Mouse (Mus musculus) hindbrain, embryonic 15.5 days (tissue): ENCODE measurements around the gene Prr5l. TPM values are rescaled to one million over a fixed set of nuclear protein-coding genes. Genes with fewer than 3 reads are reported as not detected.
"Not testable (repeated sequence)": the region's sequence is repeated elsewhere in the genome, so short reads cannot be mapped to it uniquely, and the experiment has no call there.

Source experiments
- ATAC-seq: fragments of 200-750 bp; cut with Nextera tagmentation; 2 replicates; pipeline ENCODE4 v1.8.0; 2017; ENCODE audit warnings: low read depth, moderate number of reproducible peaks, moderate TSS enrichment; ENCODE audit not compliant: low FRiP score
- H3K27ac ChIP-seq: fragments of 300-500 bp; sonication (generic); replicated peaks from 2 replicates; pipeline ENCODE4 v1.5.1; 2015; ENCODE audit warnings: mild to moderate bottlenecking, inconsistent platforms
- H3K27me3 ChIP-seq: fragments of 300-500 bp; sonication (generic); 2 replicates; pipeline ENCODE4 v1.6.1; 2015; ENCODE audit warnings: control low read depth, inconsistent platforms
- H3K36me3 ChIP-seq: fragments of 300-500 bp; sonication (generic); 2 replicates; pipeline ENCODE4 v1.6.1; 2015; ENCODE audit warnings: control low read depth, inconsistent platforms
- H3K4me1 ChIP-seq: fragments of 300-500 bp; sonication (generic); replicated peaks from 2 replicates; pipeline ENCODE4 v1.6.1; 2015; ENCODE audit warnings: control low read depth, inconsistent platforms
- H3K4me2 ChIP-seq: fragments of 300-500 bp; sonication (generic); 2 replicates; pipeline ENCODE4 v1.6.1; 2015; ENCODE audit warnings: moderate library complexity, mild to moderate bottlenecking, inconsistent platforms
- H3K4me3 ChIP-seq: fragments of 300-500 bp; sonication (generic); 2 replicates; pipeline ENCODE4 v1.5.1; 2015; ENCODE audit warnings: mild to moderate bottlenecking, inconsistent platforms
- H3K9ac ChIP-seq: fragments of 300-500 bp; sonication (generic); 2 replicates; pipeline ENCODE4 v1.6.1; 2015; ENCODE audit warnings: inconsistent platforms
- H3K9me3 ChIP-seq: fragments of 300-500 bp; sonication (generic); 2 replicates; pipeline ENCODE4 v1.6.1; 2016; ENCODE audit warnings: control low read depth, inconsistent platforms
- WGBS: fragments of 180-500 bp; shearing (Covaris S2); methylation state at CpG from one replicate; pipeline ENCODE4 v1.1.7; 2015; 5-methylcytosine and 5-hydroxymethylcytosine counted together
- polyA plus RNA-seq: library from polyadenylated mRNA; unstranded; fragments of >200 nt; fragmentation: Nextera tagmentation; extraction: Ambion mirVana; gene quantifications from 2 replicates; pipeline ENCODE4 v1.2.1, GENCODE M21; 2015

Prr5l gene
- polyA plus RNA-seq, 1 experiment from 2014 or later: 5.9 TPM

DNA sequence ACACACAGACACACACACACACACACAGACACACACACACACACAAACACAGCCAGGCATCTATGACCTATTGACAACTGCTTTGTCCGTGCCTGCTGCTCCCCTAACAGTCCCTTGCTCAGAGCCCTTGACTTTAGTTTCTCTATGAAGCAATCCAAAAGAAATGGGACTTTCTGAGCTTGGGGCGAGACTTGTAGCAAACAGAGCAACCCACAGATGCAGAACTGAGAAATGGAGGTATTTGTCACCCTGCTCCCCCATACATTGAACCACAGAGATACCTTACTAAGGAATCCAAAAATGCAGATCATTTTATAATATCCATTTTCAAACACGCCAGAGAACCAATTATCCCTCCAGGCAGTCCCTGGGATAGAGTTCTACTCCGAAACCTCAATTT is 128.4 kb downstream of the Prr5l start:
- Histone ChIP-seq H3K4me1 (peaks cover 10% of the 10 kb centered on the region), H3K36me3 (no peaks in the 10 kb centered on the region), H3K4me2 (no peak overlapping the region), H3K9ac (no peak overlapping the region), H3K4me3 (no peak overlapping the region), H3K27me3 (no peaks in the 10 kb centered on the region), H3K27ac (no peak overlapping the region), H3K9me3 (no peaks in the 10 kb centered on the region)
- ATAC-seq: no peak
- WGBS: 58% methylated on average over 4 of the region's 4 CpGs

DNA sequence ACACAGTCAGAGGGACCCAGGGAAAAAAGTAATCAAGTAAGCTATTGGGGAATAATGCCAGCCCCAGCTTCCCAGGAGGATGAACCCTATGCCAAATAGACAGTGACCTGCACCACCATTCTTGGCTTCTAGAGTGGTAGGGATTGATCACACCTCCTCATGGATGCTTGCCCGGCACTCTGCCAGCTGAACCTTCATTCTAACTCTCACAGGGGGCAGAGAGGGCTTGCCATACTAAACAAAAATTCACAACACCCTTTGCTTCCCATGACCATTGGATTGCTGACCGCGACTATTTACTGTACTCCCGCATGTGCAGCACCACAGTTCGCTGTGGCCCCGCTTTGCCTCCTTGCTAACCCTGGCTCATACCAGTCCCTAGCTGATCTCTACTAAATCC is 129.8 kb downstream of the Prr5l start:
- Histone ChIP-seq H3K4me1 (peaks cover 10% of the 10 kb centered on the region), H3K27me3 (no peaks in the 10 kb centered on the region), H3K4me2 (no peak overlapping the region), H3K9ac (no peak overlapping the region), H3K4me3 (no peak overlapping the region), H3K27ac (no peak overlapping the region), H3K36me3 (no peaks in the 10 kb centered on the region), H3K9me3 (no peaks in the 10 kb centered on the region)
- 91% methylated on average over 6 of the region's 6 CpGs for WGBS
- ATAC-seq: no peak

DNA sequence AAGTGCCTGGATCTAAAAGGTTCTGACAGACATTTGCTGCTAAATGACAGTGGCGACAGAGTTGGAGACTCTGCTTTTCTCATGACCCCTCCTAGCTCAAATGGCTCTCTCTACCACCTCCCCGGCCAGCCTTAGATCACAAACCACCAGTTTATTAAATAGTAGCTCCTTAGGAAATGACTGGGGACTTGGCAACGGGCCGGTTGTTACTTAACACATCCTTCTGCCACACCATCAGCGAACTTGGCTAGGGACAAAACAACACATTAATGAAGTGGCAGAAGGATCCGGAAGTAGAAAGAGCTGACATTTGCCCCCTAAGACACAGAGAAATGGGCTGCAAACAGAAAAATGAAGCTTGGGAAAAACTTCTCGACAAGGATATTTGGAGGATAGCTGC is 130.4 kb downstream of the Prr5l start:
- no peak for ATAC-seq
- H3K27me3 ChIP-seq: no peaks in the 10 kb centered on the region
- peaks cover 10% of the 10 kb centered on the region for H3K4me1 ChIP-seq
- WGBS: 78% methylated on average over 7 of the region's 7 CpGs
- no peak overlapping the region for H3K4me2 ChIP-seq
- H3K9ac ChIP-seq: no peak overlapping the region
- H3K4me3 ChIP-seq: no peak overlapping the region
- no peak overlapping the region for H3K27ac ChIP-seq
- H3K36me3 ChIP-seq: no peaks in the 10 kb centered on the region
- no peaks in the 10 kb centered on the region for H3K9me3 ChIP-seq

DNA sequence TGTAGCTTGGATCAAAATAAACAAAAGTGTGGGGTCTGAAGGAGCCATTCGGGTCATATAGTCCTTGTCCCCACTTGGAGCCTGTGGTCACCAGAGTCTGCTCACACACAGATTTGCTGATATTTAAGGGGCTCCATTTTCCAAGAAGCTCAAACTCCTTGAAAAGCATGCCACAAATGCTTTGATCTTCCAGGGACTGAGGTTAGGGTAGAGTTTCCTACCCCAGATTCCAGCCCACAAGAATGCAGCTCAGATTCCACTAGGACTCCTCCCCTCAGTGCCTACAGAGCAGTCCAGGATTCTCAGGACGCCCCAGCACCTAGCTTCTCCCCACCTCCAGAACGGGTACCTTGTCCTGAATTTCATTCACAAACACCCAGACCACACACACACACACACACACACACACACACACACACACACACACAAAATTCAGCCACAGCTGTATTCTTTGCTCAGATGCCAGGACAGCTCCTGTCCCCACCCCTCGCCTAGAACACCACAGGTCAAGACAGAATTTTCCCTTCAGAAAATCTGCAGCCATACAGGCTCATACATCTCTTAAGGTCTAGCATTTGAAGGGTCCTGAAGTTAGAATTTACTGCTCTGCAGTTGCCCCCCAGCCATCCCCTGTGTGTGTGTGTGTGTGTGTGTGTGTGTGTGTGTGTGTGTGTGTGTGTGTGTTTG is 131.4 kb downstream of the Prr5l start:
- no peak for ATAC-seq
- H3K27me3 ChIP-seq: no peaks in the 10 kb centered on the region
- H3K27ac ChIP-seq: no peak overlapping the region

DNA sequence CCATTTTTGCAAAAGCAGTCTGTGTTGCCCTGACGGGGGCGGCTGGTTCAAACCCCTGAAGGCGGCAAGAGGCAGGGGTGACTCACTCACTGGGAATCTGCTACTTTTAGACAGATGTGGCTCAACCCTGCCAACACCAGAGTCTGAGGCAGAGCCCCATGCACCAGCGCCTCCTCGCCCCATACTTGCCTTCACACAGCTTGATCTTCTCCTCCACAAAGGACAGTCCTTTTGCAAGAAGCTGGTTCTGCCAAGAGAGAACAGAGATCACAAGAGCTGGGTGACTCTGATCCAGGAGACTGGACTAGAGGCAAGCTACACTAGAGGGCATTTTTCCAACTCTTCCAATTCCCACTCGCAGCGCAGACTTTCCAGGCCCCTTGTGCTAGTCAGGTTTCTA is 136.3 kb downstream of the Prr5l start:
- 92% methylated on average over 7 of the region's 7 CpGs for WGBS
- Histone ChIP-seq H3K36me3 (no peaks in the 10 kb centered on the region), H3K4me2 (no peak overlapping the region), H3K9me3 (no peaks in the 10 kb centered on the region), H3K9ac (no peak overlapping the region), H3K27ac (no peak overlapping the region), H3K4me3 (no peak overlapping the region), H3K4me1 (no peaks in the 10 kb centered on the region), H3K27me3 (no peaks in the 10 kb centered on the region)
- ATAC-seq: no peak

More for the DNA sequence above, 131.4 kb downstream of the Prr5l start:
- no peaks in the 10 kb centered on the region for H3K9me3 ChIP-seq
- H3K4me1 ChIP-seq: peaks cover 10% of the 10 kb centered on the region
- H3K9ac ChIP-seq: no peak overlapping the region
- no peaks in the 10 kb centered on the region for H3K36me3 ChIP-seq
- 59% methylated on average over 4 of the region's 4 CpGs for WGBS
- no peak overlapping the region for H3K4me3 ChIP-seq
- no peak overlapping the region for H3K4me2 ChIP-seq

DNA sequence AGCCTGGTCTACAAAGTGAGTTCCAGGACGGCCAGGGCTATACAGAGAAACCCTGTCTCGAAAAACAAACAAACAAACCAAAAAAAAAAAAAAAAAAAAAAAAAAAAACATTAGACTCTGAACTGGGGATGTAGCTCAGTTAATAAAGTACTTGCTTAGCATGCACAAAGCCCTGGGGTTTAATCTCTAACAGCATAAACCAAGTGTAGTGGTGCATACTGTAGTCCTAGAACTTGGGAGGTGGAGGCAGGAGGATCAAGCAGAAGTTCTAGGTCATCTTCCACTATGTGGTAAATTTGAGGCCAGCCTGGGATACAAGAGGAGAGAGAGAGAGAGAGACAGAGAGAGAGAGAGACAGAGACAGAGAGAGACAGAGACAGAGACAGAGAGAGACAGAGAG is 137.2 kb downstream of the Prr5l start:
- H3K36me3 ChIP-seq, H3K27ac ChIP-seq, H3K4me2 ChIP-seq, H3K4me3 ChIP-seq, H3K9me3 ChIP-seq, H3K9ac ChIP-seq, H3K27me3 ChIP-seq, H3K4me1 ChIP-seq, ATAC-seq: not testable (repeated sequence)
- 90% methylated on average over 2 of the region's 2 CpGs for WGBS

DNA sequence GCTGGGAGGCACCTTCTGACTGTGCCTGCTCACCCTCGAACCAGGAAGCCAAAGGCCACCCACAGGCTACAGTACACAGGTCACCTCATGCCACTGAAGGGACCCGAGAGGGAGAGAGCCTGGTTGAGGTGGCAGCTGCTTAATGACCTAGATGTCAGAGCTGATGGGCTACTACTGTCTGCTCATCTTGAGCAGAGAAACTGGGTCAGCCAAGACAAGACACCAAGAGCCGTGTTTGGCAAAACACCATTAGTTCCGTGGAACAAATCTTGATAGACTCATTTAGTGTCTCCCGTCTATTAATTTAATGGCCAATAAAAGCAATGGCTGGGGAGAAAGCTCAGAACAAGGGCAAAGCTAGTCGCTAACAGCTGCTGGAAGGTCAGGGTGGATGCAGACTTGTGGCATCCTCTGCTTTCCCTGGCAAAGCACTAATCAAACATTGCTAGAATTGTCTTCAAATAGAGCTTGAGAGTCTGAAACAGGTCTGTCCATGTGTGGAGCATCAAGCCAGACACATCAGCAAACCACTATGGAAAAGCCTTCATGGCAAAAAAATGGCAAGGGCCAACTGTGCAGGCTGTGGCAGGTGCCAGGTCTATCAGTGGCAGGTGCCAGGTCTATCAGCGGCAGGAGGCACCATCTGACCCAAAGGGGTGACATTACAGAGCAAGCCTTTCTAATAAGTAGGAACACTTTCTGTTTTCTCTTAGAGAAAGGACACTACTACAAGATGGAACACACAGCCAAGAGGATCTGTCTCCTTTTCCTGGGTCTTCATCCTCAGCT is 140.6 kb downstream of the Prr5l start:
- Histone ChIP-seq H3K9ac (no peak overlapping the region), H3K9me3 (no peaks in the 10 kb centered on the region), H3K27ac (no peak overlapping the region), H3K27me3 (no peaks in the 10 kb centered on the region), H3K4me1 (no peaks in the 10 kb centered on the region), H3K36me3 (no peaks in the 10 kb centered on the region), H3K4me3 (no peak overlapping the region), H3K4me2 (no peak overlapping the region)
- ATAC-seq: no peak; the same call in 1 of the 2 replicates
- 73% methylated on average over 7 of the region's 7 CpGs for WGBS

DNA sequence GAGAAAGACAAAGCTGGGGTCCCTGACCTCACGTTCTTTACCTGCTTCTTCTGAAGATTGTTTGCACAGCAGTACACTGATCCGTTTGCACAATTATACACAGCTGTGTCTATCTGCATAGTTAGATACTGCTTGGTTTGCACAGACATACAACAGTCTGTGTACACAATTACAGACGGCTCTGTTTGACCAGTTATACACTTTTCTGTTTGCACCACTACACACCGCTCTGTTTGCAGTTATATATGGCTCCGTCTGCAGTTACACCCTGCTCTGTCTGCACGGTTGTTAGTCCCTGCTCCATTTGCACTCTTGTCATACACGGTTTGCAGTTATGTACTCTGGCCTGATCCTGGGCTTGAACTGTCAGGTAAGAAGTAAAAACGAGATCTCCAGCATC is 141.2 kb downstream of the Prr5l start:
- Histone ChIP-seq H3K4me3 (no peak overlapping the region), H3K4me1 (no peaks in the 10 kb centered on the region), H3K36me3 (no peaks in the 10 kb centered on the region), H3K9ac (no peak overlapping the region), H3K27me3 (no peaks in the 10 kb centered on the region), H3K9me3 (no peaks in the 10 kb centered on the region), H3K4me2 (no peak overlapping the region), H3K27ac (no peak overlapping the region)
- no peak for ATAC-seq
- WGBS: 79% methylated on average over 8 of the region's 8 CpGs

DNA sequence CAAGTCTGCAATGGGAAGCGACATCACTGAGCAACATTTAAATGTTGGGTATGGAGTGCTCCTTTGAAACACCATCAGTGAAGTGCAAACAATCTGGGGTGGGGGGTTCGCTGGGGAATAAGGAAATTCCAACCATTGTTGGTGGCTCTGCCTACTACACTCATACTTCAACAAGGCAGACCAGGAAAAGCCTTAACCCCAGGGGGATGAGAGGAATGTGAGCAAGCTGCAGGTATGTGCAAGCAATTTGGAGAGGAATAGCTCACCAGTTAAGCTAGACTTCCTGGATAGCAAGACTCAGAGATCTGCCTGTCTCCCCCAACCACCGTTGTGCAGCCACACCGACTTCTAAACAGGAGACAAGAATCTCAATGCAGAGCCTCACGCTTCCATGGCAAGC is 142.9 kb downstream of the Prr5l start:
- Histone ChIP-seq H3K9ac (no peak overlapping the region), H3K27ac (no peak overlapping the region), H3K4me3 (no peak overlapping the region), H3K27me3 (no peaks in the 10 kb centered on the region), H3K9me3 (no peaks in the 10 kb centered on the region), H3K36me3 (no peaks in the 10 kb centered on the region), H3K4me1 (no peaks in the 10 kb centered on the region), H3K4me2 (no peak overlapping the region)
- no peak for ATAC-seq
- 86% methylated on average over 5 of the region's 5 CpGs for WGBS

DNA sequence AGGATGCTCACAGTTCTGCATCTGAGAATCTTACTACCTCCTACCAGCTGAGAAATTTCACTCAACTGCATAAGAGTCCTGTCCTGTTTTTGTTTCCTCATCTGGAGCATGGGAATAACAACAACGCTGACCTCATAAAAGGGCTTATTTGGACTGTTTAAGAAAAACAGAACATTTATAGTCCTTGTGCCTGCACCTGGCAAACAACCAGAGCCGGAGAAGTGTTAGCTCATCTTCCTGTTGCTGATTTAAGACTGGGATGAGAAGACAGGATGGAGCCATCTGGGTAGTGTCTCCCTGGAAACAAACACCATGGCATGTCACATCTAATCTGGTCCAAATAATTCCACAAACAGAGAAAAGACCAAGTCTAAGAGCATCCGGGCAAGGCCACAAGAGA is 149.3 kb downstream of the Prr5l start:
- no peak overlapping the region for H3K27ac ChIP-seq

DNA sequence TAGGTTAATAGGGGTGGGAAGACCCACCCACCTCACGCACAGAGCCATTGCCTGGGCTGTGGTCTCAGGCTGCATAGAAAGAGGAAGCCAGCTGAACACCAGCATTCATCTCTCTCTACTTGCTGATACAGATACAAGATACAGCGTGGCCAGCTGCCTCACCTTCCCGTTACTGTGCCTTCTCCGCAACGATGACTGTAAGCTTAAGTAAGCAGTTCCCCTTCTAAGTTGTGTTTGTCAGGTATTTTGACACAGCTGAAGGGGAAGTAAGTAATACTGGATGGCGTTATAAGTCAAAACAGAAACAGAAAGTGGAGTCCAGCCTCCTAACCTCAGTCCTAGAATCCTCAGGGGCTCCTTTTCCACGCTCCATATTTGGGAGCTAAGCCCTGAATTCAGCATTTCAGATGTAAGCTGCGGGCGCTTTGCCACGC is 150.0 kb downstream of the Prr5l start:
- 95% methylated on average over 10 of the region's 10 CpGs for WGBS

More for the DNA sequence above, 149.3 kb downstream of the Prr5l start:
- no peaks in the 10 kb centered on the region for H3K27me3 ChIP-seq
- no peak overlapping the region for H3K4me2 ChIP-seq
- ATAC-seq: no peak
- 89% methylated on average over 3 of the region's 3 CpGs for WGBS
- no peaks in the 10 kb centered on the region for H3K36me3 ChIP-seq
- H3K9me3 ChIP-seq: no peaks in the 10 kb centered on the region
- no peak overlapping the region for H3K9ac ChIP-seq
- no peak overlapping the region for H3K4me3 ChIP-seq
- H3K4me1 ChIP-seq: peaks cover 4% of the 10 kb centered on the region

DNA sequence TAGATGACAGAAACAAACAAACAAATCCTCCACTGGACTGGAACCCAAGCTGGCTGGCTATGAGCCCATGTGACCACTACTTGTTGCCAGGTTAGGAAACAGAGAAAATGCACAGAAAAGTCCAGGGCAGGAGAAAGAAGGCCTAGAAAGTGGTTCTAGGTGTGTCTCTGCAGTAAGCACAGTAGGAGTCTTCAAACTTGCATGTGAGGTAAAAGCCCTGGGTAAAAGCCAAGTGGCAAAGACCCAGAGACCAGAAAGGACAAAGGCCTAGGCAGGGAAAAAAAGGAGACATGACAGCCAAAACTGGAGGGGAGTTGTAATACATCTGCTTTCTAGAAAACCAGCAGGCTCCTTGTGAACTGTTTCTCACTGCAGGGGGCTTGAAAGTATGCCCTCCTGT is 151.9 kb downstream of the Prr5l start:
- Histone ChIP-seq H3K27me3 (no peaks in the 10 kb centered on the region), H3K9ac (no peak overlapping the region), H3K4me3 (no peak overlapping the region), H3K36me3 (no peaks in the 10 kb centered on the region), H3K4me1 (peaks cover 4% of the 10 kb centered on the region), H3K9me3 (no peaks in the 10 kb centered on the region), H3K27ac (no peak overlapping the region), H3K4me2 (no peak overlapping the region)
- ATAC-seq: no peak

More for the DNA sequence above, 150.0 kb downstream of the Prr5l start:
- no peak overlapping the region for H3K4me2 ChIP-seq
- no peak overlapping the region for H3K27ac ChIP-seq
- no peak overlapping the region for H3K9ac ChIP-seq
- H3K36me3 ChIP-seq: no peaks in the 10 kb centered on the region
- no peak for ATAC-seq
- peaks cover 4% of the 10 kb centered on the region for H3K4me1 ChIP-seq
- no peaks in the 10 kb centered on the region for H3K27me3 ChIP-seq
- no peak overlapping the region for H3K4me3 ChIP-seq
- H3K9me3 ChIP-seq: no peaks in the 10 kb centered on the region
